In genomic region chr8:94440389-94440788, GRCm38 (mm10) we compare ENCODE assay signal across 26 mouse cellular contexts. TPM values are rescaled to one million over a fixed set of nuclear protein-coding genes. Genes with fewer than 3 reads are reported as not detected.
"Had no signal": no experiment of that assay in that cellular context is flagged by ENCODE, and none has a peak within 500 bp of the region (broad histone marks: within the 10 kb centered on the region; RNA-seq: fewer than 3 reads in every experiment).

No protein-coding gene starts in this region.

- H3K4me1 ChIP-seq: embryonic facial prominence, embryonic 10.5 days; embryonic facial prominence, embryonic 12.5 days; embryonic facial prominence, embryonic 13.5 days; embryonic facial prominence, embryonic 15.5 days; forebrain, embryonic 10.5 days; forebrain, embryonic 12.5 days; forebrain, embryonic 13.5 days; forebrain, embryonic 15.5 days had no signal

- H3K9ac ChIP-seq: embryonic facial prominence, embryonic 12.5 days; embryonic facial prominence, embryonic 13.5 days; embryonic facial prominence, embryonic 15.5 days; forebrain, embryonic 12.5 days; forebrain, embryonic 13.5 days; forebrain, embryonic 15.5 days; forebrain, postnatal 0 days had no signal

- DNase-seq: cerebellum, adult 9-10 months; cerebellum, adult 9-11 months; cerebellum, postnatal 10 days; cerebellum, postnatal 14 days; cerebellum, postnatal 25 days; cerebellum, postnatal 36 days; embryo, embryonic 11 days; forebrain, postnatal 0 days; gastrocnemius, adult 2 months; gastrocnemius, postnatal 10 days; gastrocnemius, postnatal 14 days; gastrocnemius, postnatal 25 days; gastrocnemius, postnatal 36 days; heart, adult 18-20 months; heart, adult 2 months had no signal

- H3K27me3 ChIP-seq: embryonic facial prominence, embryonic 15.5 days; forebrain, embryonic 13.5 days; forebrain, embryonic 15.5 days had no signal

- ATAC-seq: forebrain, embryonic 13.5 days; forebrain, embryonic 14.5 days; forebrain, embryonic 15.5 days; forebrain, embryonic 16.5 days; forebrain, postnatal 0 days had no signal

- H3K4me3 ChIP-seq: embryonic facial prominence, embryonic 10.5 days; embryonic facial prominence, embryonic 12.5 days; embryonic facial prominence, embryonic 13.5 days; embryonic facial prominence, embryonic 15.5 days; erythroblast, embryonic 14.5 days; forebrain, embryonic 10.5 days; forebrain, embryonic 12.5 days; forebrain, embryonic 13.5 days; forebrain, embryonic 15.5 days; gastrocnemius, adult 2 months; heart, adult 2 months had no signal

- H3K4me2 ChIP-seq: embryonic facial prominence, embryonic 12.5 days; embryonic facial prominence, embryonic 13.5 days; embryonic facial prominence, embryonic 15.5 days; forebrain, embryonic 12.5 days; forebrain, embryonic 13.5 days; forebrain, embryonic 15.5 days had no signal

- H3K36me3 ChIP-seq: embryonic facial prominence, embryonic 10.5 days; embryonic facial prominence, embryonic 12.5 days; embryonic facial prominence, embryonic 13.5 days; embryonic facial prominence, embryonic 15.5 days; forebrain, embryonic 10.5 days; forebrain, embryonic 12.5 days; forebrain, embryonic 15.5 days had no signal

- H3K9me3 ChIP-seq: embryonic facial prominence, embryonic 10.5 days; embryonic facial prominence, embryonic 12.5 days; embryonic facial prominence, embryonic 13.5 days; embryonic facial prominence, embryonic 15.5 days; forebrain, embryonic 10.5 days; forebrain, embryonic 12.5 days; forebrain, embryonic 13.5 days; forebrain, embryonic 15.5 days had no signal

- H3K27ac ChIP-seq: embryonic facial prominence, embryonic 10.5 days; embryonic facial prominence, embryonic 12.5 days; embryonic facial prominence, embryonic 13.5 days; embryonic facial prominence, embryonic 15.5 days; forebrain, embryonic 10.5 days; forebrain, embryonic 12.5 days; forebrain, embryonic 13.5 days; forebrain, embryonic 15.5 days; gastrocnemius, adult 2 months; heart, adult 2 months had no signal

RNA-seq across cellular contexts. Expression of gene Nlrc5, which starts 6.2 kb away (rescaled TPM):
- polyA plus RNA-seq: embryonic facial prominence, embryonic 10.5 days had no signal
